Mouse (Mus musculus): ENCODE measurements at regions not wholly inside any gene's neighbourhood (a gene's known extent, or its start where the extent isn't known, plus 50 kb on each side); places are given as distances from the start of the nearest gene placed in this dataset.

DNA sequence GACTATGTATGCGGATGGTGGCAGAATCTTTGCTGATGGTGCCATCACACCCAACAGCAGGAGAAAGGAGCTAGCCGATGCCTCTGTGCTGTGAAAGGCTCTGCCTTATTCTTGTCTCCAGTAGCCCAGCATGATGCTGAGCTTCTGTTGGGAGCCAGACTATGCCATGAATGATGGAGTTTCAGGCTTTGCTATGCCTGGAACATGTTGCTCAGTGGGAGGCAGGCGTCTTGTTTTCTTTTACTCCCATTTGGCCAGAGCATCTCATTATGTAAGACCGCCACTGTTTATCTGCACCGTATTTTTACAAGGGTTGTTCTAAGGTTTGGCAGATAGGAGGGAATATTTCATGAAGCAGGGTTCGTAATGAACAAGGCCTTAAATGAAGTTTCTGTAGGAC, 97.8 kb downstream of the Gja1 start:
- ATAC-seq (ENCODE audit: insufficient read depth, low read depth) (no peak), DNase-seq (ENCODE audit: low spot score) (no peak)
- H3K9me3 ChIP-seq (replicated peaks; ENCODE audit: control insufficient read depth, low read length) = no peaks in the 10 kb centered on the region
- no peak for TF ChIP-seq EP300 (IDR thresholded peaks at IDR 0.05; ENCODE audit: low read depth)
- TF ChIP-seq CTCF (IDR thresholded peaks at IDR 0.05; ENCODE audit: low read depth) = no peak
- no peaks in the 10 kb centered on the region for H3K36me3 ChIP-seq (replicated peaks; ENCODE audit: control insufficient read depth, insufficient read depth, low read length)
- H3K27ac ChIP-seq (ENCODE audit: low read depth) = no peak overlapping the region
- 66% methylated on average over 6 of the region's 6 CpGs for WGBS
- H3K4me2 ChIP-seq (ENCODE audit: low read depth, low read length) = no peak overlapping the region
- H3K4me1 ChIP-seq (ENCODE audit: control insufficient read depth, insufficient read depth) = no peaks in the 10 kb centered on the region
- H3K4me3 ChIP-seq (ENCODE audit: low read depth, low read length) = no peak overlapping the region
- H3K27me3 ChIP-seq (ENCODE audit: control insufficient read depth, insufficient read depth, low read length) = no peaks in the 10 kb centered on the region
- H3K9ac ChIP-seq (replicated peaks; ENCODE audit: low read depth, low read length) = no peak overlapping the region

DNA sequence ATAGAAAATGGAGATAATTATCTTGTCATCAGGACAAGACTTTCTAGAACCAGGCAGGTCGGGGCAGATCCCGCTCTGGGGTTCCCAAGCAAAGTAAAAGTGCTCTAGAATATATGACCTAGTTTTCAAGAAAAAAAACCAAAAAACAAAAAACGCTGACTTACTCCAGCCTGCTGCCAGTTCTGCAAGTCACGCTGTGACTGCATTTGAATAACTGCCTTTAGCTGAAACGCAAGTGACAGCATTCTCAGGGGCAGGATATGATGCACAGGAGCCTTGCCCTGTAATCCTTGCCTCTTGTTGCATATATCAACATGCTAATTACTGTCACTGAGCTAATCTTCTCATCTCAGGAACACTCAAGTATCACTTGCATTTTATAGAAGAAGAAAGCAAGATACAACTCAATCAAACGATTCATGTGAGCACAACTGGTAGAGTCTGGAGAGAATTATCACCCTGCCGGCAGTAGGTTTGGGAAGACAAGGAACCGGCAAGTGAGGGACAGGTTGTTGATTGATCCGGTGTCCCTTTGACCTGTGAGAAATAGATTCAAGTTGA, 105.1 kb downstream of the Gja1 start:
- WGBS = 74% methylated on average over 9 of the region's 9 CpGs
- no peak for ATAC-seq (ENCODE audit: insufficient read depth, low read depth)

DNA sequence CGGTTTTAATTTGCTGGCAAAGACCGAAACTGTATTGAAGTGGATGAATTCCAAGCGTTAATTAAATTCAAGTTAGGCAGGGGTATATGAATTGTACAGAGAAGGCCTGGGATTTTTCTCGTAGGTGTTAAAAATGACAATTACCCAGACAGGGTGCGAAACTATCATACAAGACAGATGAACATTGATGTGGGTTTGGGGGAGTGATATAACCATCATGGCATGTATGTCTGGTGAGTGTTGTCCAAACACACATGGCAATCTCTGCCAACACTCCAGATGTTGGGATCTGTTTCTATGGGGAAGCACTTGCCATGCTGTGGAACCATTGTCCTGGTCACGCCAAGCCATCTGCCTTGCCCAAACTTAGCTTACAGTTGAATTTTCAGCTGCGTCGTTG, 107.8 kb downstream of the Gja1 start:
- no peaks in the 10 kb centered on the region for H3K4me1 ChIP-seq (ENCODE audit: control insufficient read depth, insufficient read depth)
- H3K27ac ChIP-seq (ENCODE audit: low read depth) = no peak overlapping the region
- DNase-seq (ENCODE audit: low spot score) = no peak
- ATAC-seq (ENCODE audit: insufficient read depth, low read depth) = no peak
- H3K4me3 ChIP-seq (ENCODE audit: low read depth, low read length) = no peak overlapping the region
- TF ChIP-seq EP300 (IDR thresholded peaks at IDR 0.05; ENCODE audit: low read depth) (no peak), CTCF (IDR thresholded peaks at IDR 0.05; ENCODE audit: low read depth) (no peak)
- no peaks in the 10 kb centered on the region for H3K36me3 ChIP-seq (replicated peaks; ENCODE audit: control insufficient read depth, insufficient read depth, low read length)
- H3K27me3 ChIP-seq (ENCODE audit: control insufficient read depth, insufficient read depth, low read length) = no peaks in the 10 kb centered on the region
- 86% methylated on average over 8 of the region's 8 CpGs for WGBS
- no peak overlapping the region for H3K9ac ChIP-seq (replicated peaks; ENCODE audit: low read depth, low read length)
- no peaks in the 10 kb centered on the region for H3K9me3 ChIP-seq (replicated peaks; ENCODE audit: control insufficient read depth, low read length)
- H3K4me2 ChIP-seq (ENCODE audit: low read depth, low read length) = no peak overlapping the region

More for the DNA sequence above, 105.1 kb downstream of the Gja1 start:
- H3K4me2 ChIP-seq (ENCODE audit: low read depth, low read length) = no peak overlapping the region
- TF ChIP-seq CTCF (IDR thresholded peaks at IDR 0.05; ENCODE audit: low read depth) (no peak), EP300 (IDR thresholded peaks at IDR 0.05; ENCODE audit: low read depth) (no peak)
- no peaks in the 10 kb centered on the region for H3K4me1 ChIP-seq (ENCODE audit: control insufficient read depth, insufficient read depth)
- no peaks in the 10 kb centered on the region for H3K36me3 ChIP-seq (replicated peaks; ENCODE audit: control insufficient read depth, insufficient read depth, low read length)
- H3K27me3 ChIP-seq (ENCODE audit: control insufficient read depth, insufficient read depth, low read length) = no peaks in the 10 kb centered on the region
- no peak overlapping the region for H3K27ac ChIP-seq (ENCODE audit: low read depth)
- H3K9ac ChIP-seq (replicated peaks; ENCODE audit: low read depth, low read length) = no peak overlapping the region
- no peak overlapping the region for H3K4me3 ChIP-seq (ENCODE audit: low read depth, low read length)
- no peak for DNase-seq (ENCODE audit: low spot score)
- H3K9me3 ChIP-seq (replicated peaks; ENCODE audit: control insufficient read depth, low read length) = no peaks in the 10 kb centered on the region

DNA sequence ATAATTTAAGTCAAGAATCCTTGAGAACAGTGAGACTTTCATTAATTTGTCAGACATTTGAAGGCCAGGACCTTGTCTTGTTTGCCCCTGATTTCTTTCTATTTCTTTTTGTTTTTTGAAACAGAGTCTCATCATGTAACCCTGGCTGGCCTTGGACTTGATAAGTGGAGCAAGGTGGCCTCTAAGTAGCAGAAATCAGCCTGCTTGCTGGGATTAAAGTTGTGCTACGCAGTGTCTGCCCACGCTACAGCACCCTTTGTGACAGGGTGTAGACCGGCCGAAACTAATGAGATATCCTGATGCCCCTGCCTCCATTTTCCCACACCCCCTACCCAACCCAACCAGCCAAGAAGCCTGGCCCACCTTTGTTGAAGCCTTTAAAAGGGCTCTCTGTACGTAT, 108.6 kb downstream of the Gja1 start:
- Histone ChIP-seq H3K4me1 (ENCODE audit: control insufficient read depth, insufficient read depth) (no peaks in the 10 kb centered on the region), H3K4me3 (ENCODE audit: low read depth, low read length) (no peak overlapping the region), H3K4me2 (ENCODE audit: low read depth, low read length) (no peak overlapping the region), H3K27me3 (ENCODE audit: control insufficient read depth, insufficient read depth, low read length) (no peaks in the 10 kb centered on the region), H3K27ac (ENCODE audit: low read depth) (no peak overlapping the region), H3K9me3 (replicated peaks; ENCODE audit: control insufficient read depth, low read length) (no peaks in the 10 kb centered on the region), H3K9ac (replicated peaks; ENCODE audit: low read depth, low read length) (no peak overlapping the region), H3K36me3 (replicated peaks; ENCODE audit: control insufficient read depth, insufficient read depth, low read length) (no peaks in the 10 kb centered on the region)
- DNase-seq (ENCODE audit: low spot score) (no peak), ATAC-seq (ENCODE audit: insufficient read depth, low read depth) (no peak)
- TF ChIP-seq CTCF (IDR thresholded peaks at IDR 0.05; ENCODE audit: low read depth) (no peak), EP300 (IDR thresholded peaks at IDR 0.05; ENCODE audit: low read depth) (no peak)
- WGBS = 97% methylated on average over 5 of the region's 5 CpGs

DNA sequence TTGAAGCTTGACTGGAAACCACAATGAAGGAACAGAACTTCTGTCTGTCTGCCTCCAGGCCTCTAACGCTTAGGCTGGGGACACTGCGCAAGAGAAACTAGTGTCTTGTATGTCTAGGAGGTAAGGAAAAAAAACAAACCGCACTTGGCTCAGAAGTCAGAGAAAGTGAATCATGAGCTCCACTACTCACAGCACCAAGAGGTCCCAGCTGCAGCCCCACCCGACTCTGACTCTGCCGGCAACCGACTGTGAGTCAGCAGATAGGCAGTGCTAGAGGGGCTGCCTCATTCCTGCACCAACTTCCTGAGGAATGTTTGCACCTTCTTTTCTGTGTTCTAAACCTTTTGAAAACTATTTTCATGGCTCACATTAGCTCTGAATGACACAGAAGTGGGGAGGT, 109.5 kb downstream of the Gja1 start:
- Histone ChIP-seq H3K36me3 (replicated peaks; ENCODE audit: control insufficient read depth, insufficient read depth, low read length) (no peaks in the 10 kb centered on the region), H3K9me3 (replicated peaks; ENCODE audit: control insufficient read depth, low read length) (no peaks in the 10 kb centered on the region), H3K27ac (ENCODE audit: low read depth) (no peak overlapping the region), H3K27me3 (ENCODE audit: control insufficient read depth, insufficient read depth, low read length) (no peaks in the 10 kb centered on the region), H3K9ac (replicated peaks; ENCODE audit: low read depth, low read length) (no peak overlapping the region), H3K4me3 (ENCODE audit: low read depth, low read length) (no peak overlapping the region), H3K4me2 (ENCODE audit: low read depth, low read length) (no peak overlapping the region), H3K4me1 (ENCODE audit: control insufficient read depth, insufficient read depth) (no peaks in the 10 kb centered on the region)
- peak; percentile 47 for DNase-seq (ENCODE audit: low spot score)
- peak; percentile 60 for ATAC-seq (ENCODE audit: insufficient read depth, low read depth)
- TF ChIP-seq EP300 (IDR thresholded peaks at IDR 0.05; ENCODE audit: low read depth) = no peak
- TF ChIP-seq CTCF (IDR thresholded peaks at IDR 0.05; ENCODE audit: low read depth) = no peak
- WGBS = 35% methylated on average over 6 of the region's 6 CpGs

DNA sequence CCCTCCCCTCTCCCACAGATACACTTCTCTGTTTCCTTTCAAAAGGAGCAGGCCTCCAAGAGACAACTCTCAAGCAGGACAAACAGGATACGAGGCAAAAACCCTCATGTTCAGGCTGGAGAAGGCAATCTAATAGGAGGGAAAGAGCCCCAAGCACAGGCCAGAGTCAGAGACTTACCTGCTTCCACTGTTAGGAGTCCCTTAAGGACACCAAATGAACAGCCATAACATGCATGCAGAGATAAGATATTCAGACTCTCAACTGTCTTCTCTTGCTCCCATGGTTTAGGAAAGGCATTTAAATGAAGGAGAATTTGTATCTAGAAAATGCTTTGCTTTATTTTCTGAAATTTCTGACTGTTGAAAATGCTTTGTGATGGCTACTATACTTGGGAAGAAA, 116.3 kb downstream of the Gja1 start:
- TF ChIP-seq EP300 (IDR thresholded peaks at IDR 0.05; ENCODE audit: low read depth) (no peak), CTCF (IDR thresholded peaks at IDR 0.05; ENCODE audit: low read depth) (no peak)
- WGBS = 61% methylated on average over 1 of the region's 1 CpGs

More for the DNA sequence above, 116.3 kb downstream of the Gja1 start:
- ATAC-seq (ENCODE audit: insufficient read depth, low read depth) = no peak
- H3K27ac ChIP-seq (ENCODE audit: low read depth) = no peak overlapping the region
- no peaks in the 10 kb centered on the region for H3K27me3 ChIP-seq (ENCODE audit: control insufficient read depth, insufficient read depth, low read length)
- no peak overlapping the region for H3K4me3 ChIP-seq (ENCODE audit: low read depth, low read length)
- no peaks in the 10 kb centered on the region for H3K4me1 ChIP-seq (ENCODE audit: control insufficient read depth, insufficient read depth)
- no peaks in the 10 kb centered on the region for H3K36me3 ChIP-seq (replicated peaks; ENCODE audit: control insufficient read depth, insufficient read depth, low read length)
- H3K9me3 ChIP-seq (replicated peaks; ENCODE audit: control insufficient read depth, low read length) = no peaks in the 10 kb centered on the region
- H3K9ac ChIP-seq (replicated peaks; ENCODE audit: low read depth, low read length) = no peak overlapping the region
- DNase-seq (ENCODE audit: low spot score) = no peak
- no peak overlapping the region for H3K4me2 ChIP-seq (ENCODE audit: low read depth, low read length)
